Mouse (Mus musculus): ENCODE data around the gene Retn. TPM values are rescaled to one million over a fixed set of nuclear protein-coding genes. Genes with fewer than 3 reads are reported as not detected.

The Retn gene
- polyA plus RNA-seq, 1 experiment from 2014 or later, result not detected

DNA sequence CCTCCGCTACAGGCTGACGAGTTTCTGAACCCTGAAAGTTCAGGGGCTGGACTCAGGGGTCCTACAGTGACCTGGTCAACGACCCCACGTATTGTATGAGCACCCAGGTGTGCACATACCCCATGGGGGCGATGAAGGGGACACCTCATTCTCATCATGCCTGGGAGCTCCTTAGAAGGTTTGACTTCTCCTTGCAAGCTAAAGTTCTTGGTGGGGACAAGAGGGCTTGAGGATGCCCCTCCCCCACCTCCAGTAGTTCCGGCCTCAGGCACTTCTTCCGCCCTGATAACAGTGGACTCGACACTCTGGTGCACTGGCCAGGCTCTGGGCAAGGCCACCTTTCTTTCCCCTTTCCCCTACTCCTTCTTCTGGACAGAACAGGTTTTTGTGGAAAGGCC is 24.1 kb upstream of the Retn start:
- Histone ChIP-seq H3K4me1 (peaks cover 7% of the 10 kb centered on the region; the same call in 1 of the 2 replicates), H3K4me3 (peak overlapping the region; percentile 40), H3K4me2 (replicated peaks) (peak overlapping the region; percentile 68), H3K27me3 (replicated peaks) (peaks cover 4% of the 10 kb centered on the region; the same call in 1 of the 2 replicates), H3K36me3 (no peaks in the 10 kb centered on the region; the same call in 1 of the 2 replicates), H3K27ac (no peak overlapping the region), H3K9me3 (no peaks in the 10 kb centered on the region), H3K9ac (peak overlapping the region; percentile 44; the same call in 1 of the 2 replicates)
- 27% methylated on average over 8 of the region's 8 CpGs for WGBS
- ATAC-seq (ENCODE audit: low FRiP score, low read depth), result peak; percentile 27; the same call in 1 of the 2 replicates

DNA sequence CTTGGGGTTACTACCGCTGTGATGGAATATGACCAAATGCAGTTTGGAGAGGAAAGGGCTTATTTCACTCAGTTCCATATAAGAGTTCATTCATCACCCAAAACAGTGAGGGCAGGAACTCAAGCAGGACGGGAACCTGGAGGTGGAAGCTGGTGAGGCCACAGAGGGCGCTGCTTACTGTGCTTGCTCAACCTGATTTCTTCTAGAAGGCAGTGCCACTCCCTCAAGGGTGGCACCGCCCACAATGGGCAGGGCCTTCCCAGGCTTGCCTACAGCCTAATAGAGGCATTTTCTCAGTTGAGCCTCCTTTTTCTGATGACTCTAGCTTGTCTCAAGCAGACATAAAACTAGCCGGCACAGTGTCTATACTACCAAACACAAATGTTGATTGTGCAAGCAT is 9.8 kb upstream of the Retn start:
- Histone ChIP-seq H3K4me2 (replicated peaks) (no peak overlapping the region), H3K36me3 (no peaks in the 10 kb centered on the region), H3K9ac (no peak overlapping the region), H3K4me3 (no peak overlapping the region), H3K27me3 (replicated peaks) (0 out of 2 replicates have a peak, but pooled peaks cover 2% of the 10 kb centered on the region), H3K4me1 (no peaks in the 10 kb centered on the region), H3K9me3 (no peaks in the 10 kb centered on the region), H3K27ac (no peak overlapping the region)
- 30% methylated on average over 5 of the region's 5 CpGs for WGBS
- ATAC-seq (ENCODE audit: low FRiP score, low read depth), result no peak

DNA sequence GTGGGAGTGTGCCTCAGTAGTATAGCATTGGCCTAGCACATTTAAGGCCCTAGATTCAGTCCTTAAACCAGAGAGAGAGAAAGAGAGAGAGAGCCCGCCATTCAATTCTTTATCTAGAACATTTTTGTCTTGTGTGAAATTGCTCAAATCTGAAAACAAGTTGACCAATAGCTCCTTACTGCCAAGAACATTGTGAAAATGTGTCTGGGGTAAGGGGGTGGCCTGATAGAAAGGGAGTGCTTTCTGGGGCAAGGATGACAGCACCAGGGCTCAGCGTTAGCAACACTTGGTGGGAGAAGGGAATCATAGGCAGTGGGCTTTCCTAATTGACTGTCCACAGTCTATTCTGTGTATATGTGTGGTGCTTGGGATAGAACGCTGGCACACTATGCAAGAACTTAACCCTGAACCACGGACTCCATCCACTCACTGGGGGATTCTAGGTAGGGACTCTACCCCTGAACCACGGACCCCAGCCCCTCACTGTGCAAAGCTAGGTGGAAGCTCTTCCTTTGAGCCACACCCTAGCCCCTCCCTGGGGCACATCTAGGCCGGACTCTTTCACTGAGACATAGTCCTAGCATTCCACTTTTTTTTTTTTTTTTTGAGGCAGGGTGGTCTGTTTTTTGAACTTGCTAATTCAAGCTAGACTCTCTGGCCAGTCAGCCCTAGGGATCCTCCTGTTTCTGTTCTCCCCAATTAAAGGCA is 8.6 kb upstream of the Retn start:
- H3K9ac ChIP-seq, result no peak overlapping the region
- H3K9me3 ChIP-seq, result no peaks in the 10 kb centered on the region
- 86% methylated on average over 6 of the region's 6 CpGs for WGBS
- H3K4me3 ChIP-seq, result no peak overlapping the region
- no peak for ATAC-seq (ENCODE audit: low FRiP score, low read depth)
- H3K27ac ChIP-seq, result no peak overlapping the region
- no peak overlapping the region for H3K4me2 ChIP-seq (replicated peaks)
- no peaks in the 10 kb centered on the region for H3K36me3 ChIP-seq
- H3K4me1 ChIP-seq, result no peaks in the 10 kb centered on the region
- 0 out of 2 replicates have a peak, but pooled peaks cover 2% of the 10 kb centered on the region for H3K27me3 ChIP-seq (replicated peaks)

- no peaks in the 10 kb centered on the region for H3K4me1 ChIP-seq
- no peaks in the 10 kb centered on the region for H3K36me3 ChIP-seq
- 85% methylated on average over 4 of the region's 4 CpGs for WGBS
- no peak overlapping the region for H3K4me2 ChIP-seq (replicated peaks)
- no peak overlapping the region for H3K9ac ChIP-seq
- H3K27me3 ChIP-seq (replicated peaks), result 0 out of 2 replicates have a peak, but pooled peaks cover 2% of the 10 kb centered on the region
- no peak overlapping the region for H3K27ac ChIP-seq
- no peaks in the 10 kb centered on the region for H3K9me3 ChIP-seq
- no peak overlapping the region for H3K4me3 ChIP-seq
- no peak for ATAC-seq (ENCODE audit: low FRiP score, low read depth)
Observed at GRCm38 (mm10) chr8:3647561-3647960, 8.0 kb upstream of the Retn start.

DNA sequence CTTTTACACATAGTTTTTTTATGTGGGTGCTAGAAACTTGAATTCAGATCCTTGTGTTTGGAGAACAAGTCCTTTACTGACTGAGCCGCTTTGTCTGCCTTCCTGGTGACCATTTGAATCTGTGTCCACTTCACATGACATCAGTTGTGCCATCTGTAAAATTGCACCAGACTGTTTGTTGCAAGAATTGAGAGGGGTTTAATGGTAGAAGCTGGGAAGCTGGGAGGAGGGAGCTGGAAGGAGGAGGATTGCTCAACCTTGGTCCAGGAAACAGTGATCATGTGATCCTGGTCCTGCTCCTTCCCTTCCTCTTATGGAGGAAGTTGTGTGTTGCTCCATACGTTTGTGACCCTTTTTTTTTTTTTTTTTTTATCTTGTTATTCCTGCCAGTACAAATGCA is 7.3 kb upstream of the Retn start:
- H3K27me3 ChIP-seq (replicated peaks), result 0 out of 2 replicates have a peak, but pooled peaks cover 2% of the 10 kb centered on the region
- no peaks in the 10 kb centered on the region for H3K9me3 ChIP-seq
- no peaks in the 10 kb centered on the region for H3K36me3 ChIP-seq
- H3K4me3 ChIP-seq, result no peak overlapping the region
- ATAC-seq (ENCODE audit: low FRiP score, low read depth), result no peak
- H3K4me2 ChIP-seq (replicated peaks), result no peak overlapping the region
- H3K4me1 ChIP-seq, result no peaks in the 10 kb centered on the region
- H3K27ac ChIP-seq, result no peak overlapping the region
- WGBS, result 70% methylated on average over 2 of the region's 2 CpGs
- no peak overlapping the region for H3K9ac ChIP-seq

GRCm38 (mm10) chr8:3648990-3649389 is 6.6 kb upstream of the Retn start:
- Histone ChIP-seq H3K9me3 (no peaks in the 10 kb centered on the region), H3K9ac (no peak overlapping the region), H3K4me3 (no peak overlapping the region), H3K27ac (no peak overlapping the region), H3K27me3 (replicated peaks) (0 out of 2 replicates have a peak, but pooled peaks cover 2% of the 10 kb centered on the region), H3K36me3 (no peaks in the 10 kb centered on the region), H3K4me1 (no peaks in the 10 kb centered on the region), H3K4me2 (replicated peaks) (no peak overlapping the region)
- WGBS, result 36% methylated on average over 1 of the region's 1 CpGs
- ATAC-seq (ENCODE audit: low FRiP score, low read depth), result no peak

- H3K9me3 ChIP-seq, result no peaks in the 10 kb centered on the region
- H3K27me3 ChIP-seq (replicated peaks), result no peaks in the 10 kb centered on the region
- no peak overlapping the region for H3K4me2 ChIP-seq (replicated peaks)
- H3K4me1 ChIP-seq, result peaks cover 6% of the 10 kb centered on the region
- no peaks in the 10 kb centered on the region for H3K36me3 ChIP-seq
- no peak overlapping the region for H3K4me3 ChIP-seq
- ATAC-seq (ENCODE audit: low FRiP score, low read depth), result no peak
- no peak overlapping the region for H3K9ac ChIP-seq
- no peak overlapping the region for H3K27ac ChIP-seq
- WGBS, result 68% methylated on average over 3 of the region's 3 CpGs
Observed at GRCm38 (mm10) chr8:3652845-3653244, 2.7 kb upstream of the Retn start.

- Histone ChIP-seq H3K4me3 (no peak overlapping the region), H3K9ac (no peak overlapping the region), H3K27ac (no peak overlapping the region), H3K9me3 (no peaks in the 10 kb centered on the region), H3K27me3 (replicated peaks) (no peaks in the 10 kb centered on the region), H3K4me1 (peaks cover 6% of the 10 kb centered on the region), H3K4me2 (replicated peaks) (no peak overlapping the region), H3K36me3 (no peaks in the 10 kb centered on the region)
- ATAC-seq (ENCODE audit: low FRiP score, low read depth), result no peak
- 72% methylated on average over 11 of the region's 11 CpGs for WGBS
Observed at GRCm38 (mm10) chr8:3654726-3655508, 653 bp upstream of the Retn start.

- Histone ChIP-seq H3K27ac (no peak overlapping the region), H3K4me3 (no peak overlapping the region), H3K27me3 (replicated peaks) (no peaks in the 10 kb centered on the region), H3K9me3 (no peaks in the 10 kb centered on the region), H3K36me3 (no peaks in the 10 kb centered on the region), H3K4me1 (peaks cover 6% of the 10 kb centered on the region), H3K9ac (0 out of 2 replicates have a peak overlapping the region, but pooled peaks have one; percentile 13), H3K4me2 (replicated peaks) (peak overlapping the region; percentile 16)
- ATAC-seq (ENCODE audit: low FRiP score, low read depth), result peak; percentile 45; the same call in 1 of the 2 replicates
- 22% methylated on average over 7 of the region's 7 CpGs for WGBS
Observed at GRCm38 (mm10) chr8:3656725-3657381, 1.3 kb downstream of the Retn start.

DNA sequence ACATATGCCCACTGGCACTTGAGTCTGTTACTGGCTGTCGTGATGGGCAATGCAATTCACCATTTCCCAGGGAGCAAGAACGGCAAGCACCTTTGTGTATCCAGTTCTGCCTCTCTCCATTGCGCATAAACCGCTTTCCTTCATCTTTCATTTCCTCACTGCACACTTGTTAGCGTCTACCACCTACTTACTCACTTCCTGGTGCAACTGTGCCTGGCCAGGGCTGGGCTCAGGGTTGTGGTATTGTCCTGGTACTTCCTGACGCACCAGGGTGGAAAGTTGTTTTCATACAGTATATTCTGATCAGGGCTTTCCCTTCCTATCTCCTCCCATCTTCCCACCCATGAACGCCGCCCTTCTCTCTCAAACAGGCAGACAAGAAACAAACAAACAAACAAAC is 5.3 kb downstream of the Retn start:
- no peaks in the 10 kb centered on the region for H3K9me3 ChIP-seq
- no peak overlapping the region for H3K9ac ChIP-seq
- 81% methylated on average over 8 of the region's 8 CpGs for WGBS
- no peak overlapping the region for H3K4me3 ChIP-seq
- peaks cover 6% of the 10 kb centered on the region for H3K4me1 ChIP-seq
- H3K4me2 ChIP-seq (replicated peaks), result no peak overlapping the region
- no peaks in the 10 kb centered on the region for H3K36me3 ChIP-seq
- H3K27ac ChIP-seq, result no peak overlapping the region
- no peak for ATAC-seq (ENCODE audit: low FRiP score, low read depth)
- no peaks in the 10 kb centered on the region for H3K27me3 ChIP-seq (replicated peaks)

GRCm38 (mm10) chr8:3664405-3664804 is 8.8 kb downstream of the Retn start:
- no peak overlapping the region for H3K4me3 ChIP-seq
- no peak overlapping the region for H3K4me2 ChIP-seq (replicated peaks)
- H3K27ac ChIP-seq, result no peak overlapping the region
- H3K27me3 ChIP-seq (replicated peaks), result no peaks in the 10 kb centered on the region
- no peaks in the 10 kb centered on the region for H3K9me3 ChIP-seq
- 69% methylated on average over 5 of the region's 5 CpGs for WGBS
- ATAC-seq (ENCODE audit: low FRiP score, low read depth), result no peak
- no peak overlapping the region for H3K9ac ChIP-seq
- H3K4me1 ChIP-seq, result no peaks in the 10 kb centered on the region
- no peaks in the 10 kb centered on the region for H3K36me3 ChIP-seq

DNA sequence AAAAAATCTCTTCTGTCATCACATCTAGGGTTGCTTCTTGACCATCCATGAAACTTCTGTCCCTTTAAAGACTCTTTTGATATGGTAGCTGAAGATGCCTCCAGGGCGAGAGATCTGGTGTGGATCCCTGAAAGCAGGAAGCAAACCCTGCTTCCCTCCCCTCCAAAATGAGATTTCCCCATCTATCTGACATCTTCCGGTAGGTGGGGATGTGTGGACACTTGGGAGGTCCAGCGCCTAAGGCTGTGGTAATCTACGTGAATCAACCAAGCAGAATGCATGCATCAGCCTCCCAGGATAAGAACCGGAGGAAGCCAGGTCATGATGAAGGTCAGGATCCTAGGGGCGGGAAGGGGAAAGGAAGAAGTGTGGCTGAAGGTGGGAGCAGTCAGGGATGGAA is 9.9 kb downstream of the Retn start, which contains the start of gene Mcemp1:
Gene Mcemp1 (plus strand): TSS at position 248 of the 400 bp plus-strand sequence.
- no peaks in the 10 kb centered on the region for H3K27me3 ChIP-seq (replicated peaks)
- 85% methylated on average over 6 of the region's 6 CpGs for WGBS

More for the DNA sequence above, 9.9 kb downstream of the Retn start, which contains the start of gene Mcemp1:
- Histone ChIP-seq H3K4me3 (no peak within 1 kb of the TSS), H3K4me1 (no peaks in the 10 kb centered on the region), H3K9me3 (no peaks in the 10 kb centered on the region), H3K36me3 (no peaks in the 10 kb centered on the region), H3K27ac (no peak within 1 kb of the TSS), H3K9ac (no peak within 1 kb of the TSS), H3K4me2 (replicated peaks) (no peak within 1 kb of the TSS)
- ATAC-seq (ENCODE audit: low FRiP score, low read depth), result no peak

Data from neural tube, embryonic 12.5 days (tissue).